Mouse (Mus musculus) heart, adult 2 months (tissue): ENCODE data around the gene Ift81.

Source experiments
- CTCF ChIP-seq: fragments of 200-600 bp; IDR thresholded peaks from 2 replicates; pipeline ENCODE4 v1.8.1; 2022; ENCODE audit warnings: antibody characterized with exemption, mild to moderate bottlenecking, moderate library complexity
- EP300 ChIP-seq: fragments of 200-500 bp; IDR thresholded peaks from 2 replicates; pipeline ENCODE4 v1.6.1; 2011; ENCODE audit warnings: low read depth, low read length, control low read depth; ENCODE audit not compliant: insufficient read depth

- TF ChIP-seq CTCF (no peak), EP300 (no peak)
Measured at GRCm38 (mm10) chr5:122527761-122528160, 86.6 kb downstream of the Ift81 start.
